Comparison of ENCODE assay signal across 17 mouse cellular contexts in genomic region chr14:93962677-93963049, GRCm38 (mm10).
DNase-seq lines count a peak whose midpoint lies in the region; ATAC-seq and TF ChIP-seq lines count a peak whose summit lies in the region.
"Had no signal": no experiment of that assay in that cellular context is flagged by ENCODE, and none has a peak within 500 bp of the region (broad histone marks: within the 10 kb centered on the region; RNA-seq: fewer than 3 reads in every experiment).

No protein-coding gene starts in this region.

- WGBS in midbrain, embryonic 13.5 days: 59% methylated on average over 2 of the region's 2 CpGs
- WGBS in midbrain, embryonic 10.5 days: 74% methylated on average over 2 of the region's 2 CpGs
- WGBS in forebrain, embryonic 16.5 days: 27% methylated on average over 2 of the region's 2 CpGs
- WGBS in hindbrain, postnatal 0 days: 40% methylated on average over 2 of the region's 2 CpGs

- H3K27me3 ChIP-seq in midbrain, embryonic 13.5 days: no peaks in the 10 kb centered on the region
- no peaks in the 10 kb centered on the region for H3K27me3 ChIP-seq in midbrain, embryonic 10.5 days (ENCODE audit: low read depth, poor library complexity, severe bottlenecking)
- H3K27me3 ChIP-seq in forebrain, embryonic 16.5 days (replicated peaks; ENCODE audit: control insufficient read depth, insufficient read depth, low read length): no peaks in the 10 kb centered on the region
- H3K27me3 ChIP-seq in hindbrain, postnatal 0 days (ENCODE audit: insufficient read depth, low read length): no peaks in the 10 kb centered on the region
- H3K27me3 ChIP-seq: limb, embryonic 15.5 days had no signal

- TF ChIP-seq CTCF in hindbrain, postnatal 0 days (IDR thresholded peaks at IDR 0.05; ENCODE audit: low read depth): no peak

- no peak overlapping the region for H3K4me2 ChIP-seq in midbrain, embryonic 13.5 days (replicated peaks)
- H3K4me2 ChIP-seq in forebrain, embryonic 16.5 days (ENCODE audit: low read length): no peak overlapping the region
- no peak overlapping the region for H3K4me2 ChIP-seq in hindbrain, postnatal 0 days (ENCODE audit: low read depth, low read length)
- H3K4me2 ChIP-seq: limb, embryonic 15.5 days had no signal

- H3K36me3 ChIP-seq in midbrain, embryonic 13.5 days: no peaks in the 10 kb centered on the region
- no peaks in the 10 kb centered on the region for H3K36me3 ChIP-seq in midbrain, embryonic 10.5 days
- no peaks in the 10 kb centered on the region for H3K36me3 ChIP-seq in forebrain, embryonic 16.5 days (ENCODE audit: control insufficient read depth, insufficient read depth)
- no peaks in the 10 kb centered on the region for H3K36me3 ChIP-seq in hindbrain, postnatal 0 days (ENCODE audit: insufficient read depth, low read length)
- H3K36me3 ChIP-seq: heart, embryonic 10.5 days; limb, embryonic 15.5 days had no signal

- H3K4me3 ChIP-seq in midbrain, embryonic 13.5 days (replicated peaks): no peak overlapping the region
- H3K4me3 ChIP-seq in midbrain, embryonic 10.5 days: no peak overlapping the region
- no peak overlapping the region for H3K4me3 ChIP-seq in forebrain, embryonic 16.5 days (replicated peaks; ENCODE audit: low read length)
- no peak overlapping the region for H3K4me3 ChIP-seq in hindbrain, postnatal 0 days (ENCODE audit: low read length)
- H3K4me3 ChIP-seq: heart, embryonic 10.5 days; left cerebral cortex, adult 2 months; limb, embryonic 15.5 days had no signal

- H3K27ac ChIP-seq in midbrain, embryonic 13.5 days: peak overlapping the region; percentile 11; the same call in 1 of the 2 replicates
- no peak overlapping the region for H3K27ac ChIP-seq in midbrain, embryonic 10.5 days (replicated peaks)
- no peak overlapping the region for H3K27ac ChIP-seq in forebrain, embryonic 16.5 days (ENCODE audit: low read length)
- H3K27ac ChIP-seq in hindbrain, postnatal 0 days: no peak overlapping the region
- H3K27ac ChIP-seq: heart, embryonic 10.5 days; left cerebral cortex, adult 2 months; limb, embryonic 15.5 days had no signal

- peaks cover 8% of the 10 kb centered on the region; the same call in 1 of the 2 replicates for H3K4me1 ChIP-seq in midbrain, embryonic 13.5 days (replicated peaks)
- H3K4me1 ChIP-seq in midbrain, embryonic 10.5 days: no peaks in the 10 kb centered on the region
- H3K4me1 ChIP-seq in forebrain, embryonic 16.5 days (replicated peaks; ENCODE audit: control insufficient read depth, insufficient read depth, low read length): peaks cover 5% of the 10 kb centered on the region; the same call in 1 of the 2 replicates
- no peaks in the 10 kb centered on the region for H3K4me1 ChIP-seq in hindbrain, postnatal 0 days (ENCODE audit: insufficient read depth, low read length)
- H3K4me1 ChIP-seq: heart, embryonic 10.5 days; limb, embryonic 15.5 days had no signal

- DNase-seq in midbrain, embryonic 10.5 days (ENCODE audit: low spot score): no peak
- DNase-seq in hindbrain, postnatal 0 days (ENCODE audit: low spot score): peak; percentile 20
- no peak for DNase-seq in adrenal gland, postnatal 14 days
- no peak for DNase-seq in adipocyte (ENCODE audit: low spot score)
- no peak for DNase-seq in B cell, adult 2 months
- DNase-seq: adrenal gland, postnatal 10 days; cerebellum, adult 9-11 months; gastrocnemius, postnatal 14 days; heart, postnatal 14 days; kidney, postnatal 10 days; liver, postnatal 0 days had no signal

- H3K9ac ChIP-seq in midbrain, embryonic 13.5 days (replicated peaks): no peak overlapping the region
- no peak overlapping the region for H3K9ac ChIP-seq in forebrain, embryonic 16.5 days (replicated peaks; ENCODE audit: low read depth, low read length)
- no peak overlapping the region for H3K9ac ChIP-seq in hindbrain, postnatal 0 days (replicated peaks; ENCODE audit: low read length)
- H3K9ac ChIP-seq: limb, embryonic 15.5 days; liver, postnatal 0 days had no signal

- no peaks in the 10 kb centered on the region for H3K9me3 ChIP-seq in midbrain, embryonic 13.5 days
- H3K9me3 ChIP-seq in midbrain, embryonic 10.5 days (replicated peaks): no peaks in the 10 kb centered on the region
- no peaks in the 10 kb centered on the region for H3K9me3 ChIP-seq in forebrain, embryonic 16.5 days (ENCODE audit: control insufficient read depth, low read length)
- no peaks in the 10 kb centered on the region for H3K9me3 ChIP-seq in hindbrain, postnatal 0 days (ENCODE audit: low read length)
- H3K9me3 ChIP-seq: heart, embryonic 10.5 days; limb, embryonic 15.5 days had no signal

- ATAC-seq in midbrain, embryonic 13.5 days: peak; percentile 74
- ATAC-seq in forebrain, embryonic 16.5 days: peak; percentile 57
- peak; percentile 47; the same call in 1 of the 2 replicates for ATAC-seq in hindbrain, postnatal 0 days
- ATAC-seq: intestine, postnatal 0 days; liver, postnatal 0 days had no signal
